Mouse (Mus musculus) spleen, postnatal 36 days (tissue): ENCODE measurements around the gene Wiz.

Experiments
- DNase-seq, 2 experiments: peaks; one replicate each; pipeline ENCODE4 v3.0.0; 2022; ENCODE audit warnings: low spot score in 2 of 2, mixed read lengths in 1 of 2

Wiz gene

DNA sequence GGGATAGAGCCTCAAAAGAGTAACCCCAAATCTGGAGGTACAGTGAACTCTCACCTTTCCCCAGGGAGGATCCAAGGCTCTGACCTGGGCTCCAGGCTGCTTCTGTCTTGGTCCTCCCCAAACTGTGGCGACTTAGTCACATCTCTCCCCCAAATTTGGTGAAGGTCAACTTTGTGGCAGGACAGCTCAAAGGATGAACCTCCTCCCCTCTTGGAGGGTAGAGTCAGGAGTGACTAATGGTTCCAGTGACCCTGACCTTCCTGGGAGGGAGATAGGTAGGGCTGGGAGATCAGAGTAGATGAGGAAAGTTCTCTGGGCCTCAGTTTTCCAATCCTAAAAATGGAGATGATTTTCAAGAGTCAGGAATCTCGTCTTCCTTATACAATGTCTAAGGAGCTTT lies 10.5 kb downstream of the Wiz start:
- DNase-seq = no peak

- DNase-seq = no peak
Measured at GRCm38 (mm10) chr17:32377137-32377536, 12.1 kb downstream of the Wiz start.

- DNase-seq = no peak
Measured at GRCm38 (mm10) chr17:32376475-32376874, 12.8 kb downstream of the Wiz start.

- DNase-seq = no peak
Measured at GRCm38 (mm10) chr17:32368991-32369578, 20.2 kb downstream of the Wiz start.

GRCm38 (mm10) chr17:32367706-32368105 lies 21.5 kb downstream of the Wiz start:
- no peak for DNase-seq

- no peak for DNase-seq
Measured at GRCm38 (mm10) chr17:32365296-32365695, 23.9 kb downstream of the Wiz start.

DNA sequence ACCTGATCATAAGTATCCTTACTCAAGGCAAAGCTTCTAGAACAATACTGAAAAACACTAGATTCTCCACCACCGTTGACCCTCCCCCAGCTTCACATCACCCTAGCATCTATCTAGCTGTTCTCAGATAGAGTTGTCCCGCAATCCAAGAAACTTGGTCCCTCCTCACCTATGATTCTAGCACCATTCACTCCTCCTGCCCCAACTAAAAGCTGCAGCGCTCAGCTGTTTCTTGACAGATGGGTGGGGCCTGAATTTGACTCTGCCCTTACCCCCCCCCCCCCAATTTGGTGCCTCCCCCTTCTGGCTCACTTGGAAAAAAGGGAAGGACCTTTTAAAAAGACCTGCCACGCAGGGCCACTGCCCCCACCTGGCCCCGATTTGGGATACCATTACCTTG lies 24.4 kb downstream of the Wiz start:
- DNase-seq = no peak

DNA sequence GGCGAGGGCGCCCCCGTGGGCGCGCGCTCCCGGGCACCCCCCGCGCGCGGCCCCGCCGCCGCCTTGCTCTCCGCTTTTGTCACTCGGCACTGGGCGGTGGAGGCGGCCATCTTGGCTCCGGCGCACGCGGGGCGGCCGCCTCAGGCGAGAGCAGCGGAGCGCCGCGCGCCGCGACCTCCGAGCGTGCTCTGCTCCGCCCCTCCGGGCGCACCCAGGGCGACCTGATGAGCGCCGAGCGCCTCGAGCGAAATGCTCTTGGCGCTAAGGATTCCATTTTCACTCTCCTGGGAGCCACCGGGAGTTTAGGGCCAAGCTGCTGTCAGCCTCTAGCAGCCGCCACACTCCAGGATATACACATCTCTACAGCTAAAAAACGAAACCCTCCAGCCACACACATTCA lies 24.9 kb downstream of the Wiz start:
- DNase-seq = peak; percentile 78 to 81

- DNase-seq = no peak
Measured at GRCm38 (mm10) chr17:32363821-32364301, 25.4 kb downstream of the Wiz start.

GRCm38 (mm10) chr17:32362686-32363085 lies 26.6 kb downstream of the Wiz start:
- DNase-seq = no peak

GRCm38 (mm10) chr17:32359928-32360327 lies 29.3 kb downstream of the Wiz start:
- no peak for DNase-seq

- no peak for DNase-seq
Measured at GRCm38 (mm10) chr17:32358943-32359340, 30.3 kb downstream of the Wiz start.

DNA sequence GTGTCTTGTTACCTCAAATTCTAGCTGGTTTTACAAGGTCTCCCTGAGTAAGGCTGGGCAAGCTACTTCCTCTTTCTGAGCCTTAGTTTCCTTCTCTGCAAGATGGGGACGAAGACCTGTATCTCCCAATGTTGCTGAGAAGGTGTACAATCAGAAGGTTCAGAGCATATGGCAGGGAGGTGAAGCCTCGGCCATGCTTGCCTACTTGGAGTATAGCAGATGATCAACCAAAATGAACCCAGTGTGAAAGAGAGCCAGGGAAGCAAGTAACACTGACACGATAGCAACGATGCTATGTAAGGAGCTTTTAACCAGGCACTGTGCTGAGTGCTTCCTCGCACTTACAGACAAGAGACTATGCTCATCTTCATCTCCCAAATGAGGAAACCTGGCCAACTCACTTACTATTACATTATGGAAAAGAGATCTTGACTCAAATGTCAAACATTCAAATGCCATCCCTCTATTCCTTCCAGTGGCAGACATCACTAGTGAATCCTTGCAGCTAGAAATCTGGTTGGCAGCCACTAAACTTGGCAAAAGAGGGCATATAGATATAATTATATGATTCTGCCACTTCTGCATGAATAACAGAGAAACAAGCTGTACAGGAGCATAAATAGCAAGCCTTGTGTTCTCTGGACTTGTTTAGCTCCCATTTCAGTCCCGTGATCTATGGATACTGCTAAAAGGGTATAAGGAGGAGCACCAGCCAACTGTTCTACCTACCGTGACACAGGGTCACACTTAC lies 30.9 kb downstream of the Wiz start:
- no peak for DNase-seq

- no peak for DNase-seq
Measured at GRCm38 (mm10) chr17:32356766-32357760, 32.2 kb downstream of the Wiz start.

- DNase-seq = no peak
Measured at GRCm38 (mm10) chr17:32356281-32356680, 33.0 kb downstream of the Wiz start.

GRCm38 (mm10) chr17:32355031-32355430 lies 34.2 kb downstream of the Wiz start:
- DNase-seq = no peak

DNA sequence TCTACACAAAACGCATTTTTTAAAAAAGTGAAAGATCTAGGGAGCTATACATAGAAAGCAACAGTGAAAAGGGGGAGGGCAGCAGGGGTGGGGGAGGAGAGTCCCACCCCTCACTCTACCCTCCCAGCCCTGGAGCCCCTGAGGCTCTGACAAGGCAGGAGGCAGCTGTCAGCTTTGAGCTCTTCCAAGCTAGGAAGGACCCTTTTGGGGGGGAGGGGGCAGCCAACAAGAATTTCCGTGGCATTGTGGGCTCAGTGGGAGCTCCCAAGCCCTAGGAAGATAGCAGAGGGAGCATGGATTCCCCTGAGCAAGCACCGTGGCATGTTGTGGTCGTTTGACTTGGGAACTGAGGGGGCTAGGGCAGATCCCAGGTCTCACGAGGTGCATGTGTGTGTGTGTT lies 35.0 kb downstream of the Wiz start:
- DNase-seq = no peak

DNA sequence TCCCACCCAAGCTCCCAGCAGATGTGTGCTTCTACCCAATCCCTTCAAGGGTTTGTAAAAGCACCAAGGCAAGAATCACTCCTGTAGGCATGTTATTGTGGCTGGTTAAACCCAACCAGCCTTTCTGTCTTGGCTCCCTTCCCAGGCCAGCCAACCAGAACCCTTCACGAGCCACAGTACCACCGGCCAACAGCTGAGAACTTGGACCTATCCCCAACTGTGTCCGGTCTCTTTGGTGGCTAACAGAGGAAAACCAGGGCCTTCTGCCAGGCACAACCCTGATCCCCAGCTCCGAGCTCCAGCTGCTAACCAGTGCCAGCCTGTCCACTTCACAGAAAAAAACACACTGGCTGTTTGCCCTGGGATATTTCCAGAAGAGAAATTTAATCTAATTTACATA lies 35.5 kb downstream of the Wiz start:
- DNase-seq = no peak

GRCm38 (mm10) chr17:32351726-32352125 lies 37.5 kb downstream of the Wiz start:
- DNase-seq = no peak

GRCm38 (mm10) chr17:32351269-32351668 lies 38.0 kb downstream of the Wiz start:
- no peak for DNase-seq

DNA sequence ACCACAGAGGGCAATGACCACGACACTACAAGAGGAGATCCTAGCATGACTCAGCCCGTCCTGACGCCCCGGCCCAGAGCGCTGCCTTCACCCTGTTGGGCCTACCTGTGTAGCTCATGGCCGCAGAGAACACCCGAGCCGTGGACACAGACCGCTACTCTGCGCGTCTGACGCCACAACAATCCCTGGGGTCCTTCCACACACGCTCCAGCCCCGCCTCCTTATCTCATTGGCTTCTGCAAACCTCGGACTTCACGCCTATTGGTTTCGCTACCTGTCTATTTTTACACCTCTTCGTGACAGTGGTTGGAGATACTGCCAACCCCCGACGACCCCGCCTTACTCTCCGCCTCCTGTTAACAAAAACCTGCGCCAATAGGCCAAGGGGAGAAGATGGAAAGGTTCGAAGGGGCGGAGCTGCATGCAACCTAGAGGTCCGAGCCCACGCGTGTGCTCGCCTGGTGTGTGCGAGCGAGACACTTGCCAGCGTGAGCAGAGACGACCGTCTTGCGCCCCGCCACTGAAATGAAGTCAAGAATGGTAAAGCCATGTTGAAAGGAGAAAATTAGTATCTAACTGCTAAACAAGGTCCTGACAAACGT lies 38.8 kb downstream of the Wiz start, which contains the start of gene Akap8l:
Akap8l (minus strand) TSS at position 226 of the 602 bp plus-strand sequence.
- DNase-seq = peak; percentile 97 to 98
